Mouse (Mus musculus) embryonic facial prominence, embryonic 14.5 days (tissue): ENCODE data around the gene Fank1. TPM values are rescaled to one million over a fixed set of nuclear protein-coding genes. Genes with fewer than 3 reads are reported as not detected.

Experiments
- ATAC-seq: fragments of 200-750 bp; cut with Nextera tagmentation; 2 replicates; pipeline ENCODE4 v1.8.0; 2017; ENCODE audit warnings: low read depth, moderate number of reproducible peaks, moderate TSS enrichment
- DNase-seq: peaks from one replicate; pipeline ENCODE4 v3.0.0-alpha.2; 2015; ENCODE audit warnings: low spot score
- H3K27ac ChIP-seq: fragments of 300-500 bp; sonication (generic); replicated peaks from 2 replicates; pipeline ENCODE4 v1.5.1; 2014; ENCODE audit warnings: low read depth, mild to moderate bottlenecking, low read length, moderate library complexity
- H3K27me3 ChIP-seq: fragments of 300-500 bp; sonication (generic); replicated peaks from 2 replicates; pipeline ENCODE4 v1.6.1; 2014; ENCODE audit warnings: low read length; ENCODE audit not compliant: control insufficient read depth, insufficient read depth
- H3K36me3 ChIP-seq: fragments of 300-500 bp; sonication (generic); 2 replicates; pipeline ENCODE4 v1.6.1; 2014; ENCODE audit warnings: low read length, mixed read lengths; ENCODE audit not compliant: control insufficient read depth, insufficient read depth
- H3K4me1 ChIP-seq: fragments of 300-500 bp; sonication (generic); 2 replicates; pipeline ENCODE4 v1.6.1; 2014; ENCODE audit warnings: antibody characterized with exemption, low read length; ENCODE audit not compliant: control insufficient read depth, insufficient read depth
- H3K4me2 ChIP-seq: fragments of 300-500 bp; sonication (generic); 2 replicates; pipeline ENCODE4 v1.6.1; 2014; ENCODE audit warnings: low read depth, mild to moderate bottlenecking, low read length, moderate library complexity, mixed read lengths
- H3K4me3 ChIP-seq: fragments of 300-500 bp; sonication (generic); 2 replicates; pipeline ENCODE4 v1.5.1; 2014; ENCODE audit warnings: low read depth, mild to moderate bottlenecking, low read length
- H3K9ac ChIP-seq: fragments of 300-500 bp; sonication (generic); 2 replicates; pipeline ENCODE4 v1.6.1; 2014; ENCODE audit warnings: low read depth, mild to moderate bottlenecking, low read length, moderate library complexity, mixed read lengths
- H3K9me3 ChIP-seq: fragments of 300-500 bp; sonication (generic); 2 replicates; pipeline ENCODE4 v1.6.1; 2016; ENCODE audit warnings: low read length; ENCODE audit not compliant: control insufficient read depth
- WGBS: fragments of 180-500 bp; shearing (Covaris S2); extraction: QIAGEN DNeasy Blood & Tissue Kit; methylation state at CpG from one replicate; pipeline ENCODE4 v1.1.7; 2014; 5-methylcytosine and 5-hydroxymethylcytosine counted together
- polyA plus RNA-seq: library from polyadenylated mRNA; unstranded; fragments of >200 nt; fragmentation: Nextera tagmentation; extraction: Ambion mirVana; gene quantifications from 2 replicates; pipeline ENCODE4 v1.2.1, GENCODE M21; 2014

The Fank1 gene
- polyA plus RNA-seq, 1 experiment from 2014 or later = 3.0 TPM

- no peak for ATAC-seq
- WGBS = 63% methylated on average over 2 of the region's 2 CpGs
- Histone ChIP-seq H3K36me3 (no peaks in the 10 kb centered on the region), H3K9ac (no peak overlapping the region), H3K9me3 (no peaks in the 10 kb centered on the region), H3K27me3 (no peaks in the 10 kb centered on the region), H3K4me3 (no peak overlapping the region), H3K4me1 (no peaks in the 10 kb centered on the region), H3K4me2 (no peak overlapping the region), H3K27ac (no peak overlapping the region)
- no peak for DNase-seq
Measured at GRCm38 (mm10) chr7:133925771-133926170, 149.1 kb downstream of the Fank1 start.

- WGBS = 84% methylated on average over 3 of the region's 3 CpGs
- no peaks in the 10 kb centered on the region for H3K9me3 ChIP-seq
- no peak for DNase-seq
- H3K27ac ChIP-seq = no peak overlapping the region
- H3K4me3 ChIP-seq = no peak overlapping the region
- no peaks in the 10 kb centered on the region for H3K36me3 ChIP-seq
- H3K9ac ChIP-seq = no peak overlapping the region
- no peak overlapping the region for H3K4me2 ChIP-seq
- H3K4me1 ChIP-seq = no peaks in the 10 kb centered on the region
- H3K27me3 ChIP-seq = no peaks in the 10 kb centered on the region
- no peak for ATAC-seq
Measured at GRCm38 (mm10) chr7:133928981-133929380, 152.3 kb downstream of the Fank1 start.

Other genes with a start within 250 kb of the Fank1 start
- gene Tex36, start 174.7 kb upstream of the Fank1 start, polyA plus RNA-seq = not detected in 2 replicates
- gene Edrf1, start 139.3 kb upstream of the Fank1 start, polyA plus RNA-seq = 19.7 and 22.8 TPM in 2 replicates
- gene Mmp21, start 96.8 kb upstream of the Fank1 start, polyA plus RNA-seq = 0.08 and 0.14 TPM in 2 replicates
- 146 and 159 TPM in 2 replicates for gene Bccip, start 67.5 kb upstream of the Fank1 start, polyA plus RNA-seq
- 33.5 and 35.8 TPM in 2 replicates for gene Uros, start 66.8 kb upstream of the Fank1 start, polyA plus RNA-seq
- gene Dhx32, start 5.9 kb downstream of the Fank1 start, polyA plus RNA-seq = 29.4 and 32.2 TPM in 2 replicates